In genomic region chr7:100999623-101000022, GRCm38 (mm10) we compare ENCODE assay signal across 19 mouse cellular contexts. TPM values are rescaled to one million over a fixed set of nuclear protein-coding genes. Genes with fewer than 3 reads are reported as not detected.
"Had no signal": no experiment of that assay in that cellular context is flagged by ENCODE, and none has a peak within 500 bp of the region (broad histone marks: within the 10 kb centered on the region; RNA-seq: fewer than 3 reads in every experiment).

No protein-coding gene starts in this region.

- H3K4me1 ChIP-seq: midbrain, embryonic 12.5 days; neural tube, embryonic 13.5 days had no signal

- H3K4me3 ChIP-seq: layer of hippocampus, adult 2 months; limb, embryonic 10.5 days; limb, embryonic 13.5 days; liver, embryonic 12.5 days; liver, embryonic 15.5 days; midbrain, embryonic 12.5 days; myocyte; neural tube, embryonic 13.5 days had no signal

- DNase-seq: kidney, adult 2 months; kidney, postnatal 25 days; layer of hippocampus, adult 9-11 months; liver; lung, adult 18-20 months; lung, postnatal 14 days; retina, postnatal 1 day; right cerebral cortex, postnatal 25 days; thymus, postnatal 25 days had no signal

- H3K27ac ChIP-seq: kidney, postnatal 0 days; layer of hippocampus, adult 2 months; limb, embryonic 10.5 days; limb, embryonic 13.5 days; liver, embryonic 12.5 days; liver, embryonic 15.5 days; midbrain, embryonic 12.5 days; neural tube, embryonic 13.5 days had no signal

RNA-seq across cellular contexts. Expression of gene P2ry6, which starts 25.2 kb away (rescaled TPM):
- total RNA-seq: megakaryocyte-erythroid progenitor cell, adult 5-6 weeks had no signal
